Mouse (Mus musculus) embryonic fibroblast, embryonic 13.5 days (primary cell): ENCODE measurements around the gene Myo1e.

Experiments used
- CTCF ChIP-seq: IDR thresholded peaks from 2 replicates; pipeline ENCODE4 v1.5.1; 2011; ENCODE audit warnings: mild to moderate bottlenecking, control low read depth, low read length, moderate library complexity, borderline replicate concordance; ENCODE audit not compliant: insufficient read depth
- POLR2A ChIP-seq: IDR thresholded peaks from 2 replicates; pipeline ENCODE4 v1.6.1; 2011; ENCODE audit warnings: low read depth, mild to moderate bottlenecking, control low read depth, low read length, moderate library complexity

DNA sequence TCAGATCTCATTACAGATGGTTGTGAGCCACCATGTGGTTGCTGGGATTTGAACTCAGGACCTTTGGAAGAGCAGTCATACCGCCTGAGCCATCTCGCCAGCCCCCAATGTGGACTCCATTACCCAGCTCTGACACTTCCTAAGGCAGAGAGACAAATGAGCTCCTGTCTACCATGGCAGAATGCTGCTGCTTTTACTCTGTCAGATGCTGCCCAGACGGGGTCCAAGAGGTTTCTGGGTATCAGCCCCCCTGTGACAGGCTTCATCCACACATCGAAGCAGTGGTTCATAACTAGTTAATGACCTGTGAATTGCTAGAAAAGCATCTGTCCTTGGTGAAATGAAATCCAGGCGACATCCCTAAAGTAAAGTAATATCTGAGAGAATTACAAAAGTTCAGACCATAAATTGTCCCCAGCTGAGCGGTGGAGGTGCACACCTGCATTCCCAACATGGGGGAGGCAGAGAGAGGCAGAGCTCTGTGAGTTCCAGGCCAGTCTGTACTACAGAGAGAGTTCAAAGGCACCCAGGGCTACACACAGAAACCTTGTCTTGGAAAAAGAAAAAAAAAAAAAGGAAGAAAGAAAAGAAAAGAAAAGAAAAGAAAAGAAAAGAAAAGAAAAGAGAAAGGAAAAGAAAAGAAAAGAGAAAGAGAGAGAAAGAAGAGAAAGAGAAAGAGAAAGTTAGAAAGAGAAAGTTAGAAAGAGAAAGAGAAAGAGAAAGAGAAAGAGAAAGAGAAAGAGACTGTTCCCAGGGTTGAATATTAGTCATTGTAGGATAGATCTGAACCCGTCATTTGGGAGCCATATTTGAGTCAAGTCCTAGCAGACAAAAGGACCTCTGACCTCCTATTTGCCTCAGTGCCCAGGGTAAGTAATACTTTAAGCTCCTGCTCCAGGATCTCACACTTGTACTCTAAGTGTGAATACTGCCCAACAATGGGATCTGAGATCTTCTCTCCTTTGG lies 172.6 kb downstream of the Myo1e start:
- TF ChIP-seq CTCF (no peak), POLR2A (no peak)
